Mouse (Mus musculus): Measurements from ENCODE around the gene Pard3b. TPM values are rescaled to one million over a fixed set of nuclear protein-coding genes. Genes with fewer than 3 reads are reported as not detected.

Pard3b gene
- total and polyA plus RNA-seq, 3 experiments: 0.30 to 0.75 (median 0.63) TPM

DNA sequence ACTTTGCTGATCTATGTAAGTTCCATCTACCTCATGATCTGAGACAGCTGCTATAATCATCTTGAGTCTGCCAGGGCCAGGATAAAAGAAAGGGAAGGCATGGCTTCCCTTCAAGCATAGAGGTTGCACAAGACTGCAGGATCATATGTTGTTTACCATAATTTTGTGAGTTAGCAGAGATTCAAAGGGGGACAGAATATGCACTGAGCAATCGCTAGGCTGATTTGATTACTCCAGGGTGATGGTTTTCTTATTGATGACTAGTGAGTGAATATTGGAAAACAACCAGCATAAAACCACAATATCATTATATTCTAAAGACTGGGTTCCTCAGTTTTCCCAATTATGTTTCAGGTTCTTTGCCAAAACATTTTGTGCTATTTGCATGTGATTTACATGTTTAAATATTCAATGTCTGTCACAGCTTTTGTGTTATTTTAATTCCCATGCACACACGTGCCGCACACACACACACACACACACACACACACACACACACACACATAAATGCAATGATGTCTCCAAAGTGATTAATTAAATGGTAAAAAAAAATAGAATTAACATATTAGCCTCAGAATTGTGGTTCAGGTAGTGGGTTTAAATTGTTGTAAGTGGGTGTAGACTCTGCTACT, 187.1 kb downstream of the Pard3b start:
- Histone ChIP-seq H3K79me2 (replicated peaks; ENCODE audit: control insufficient read depth, extremely low read depth, insufficient read depth, poor library complexity, severe bottlenecking) (no peaks in the 10 kb centered on the region), H3K27me3 (replicated peaks) (no peaks in the 10 kb centered on the region), H3K4me1 (ENCODE audit: control insufficient read depth in 1 of 2, insufficient read depth in 2 of 2) (0 out of 4 replicates have a peak, but pooled peaks cover 0 to 3% of the 10 kb centered on the region in 2 experiments), H3K9ac (ENCODE audit: insufficient read depth, low read depth) (no peak overlapping the region), H3K9me3 (replicated peaks; ENCODE audit: low read length) (no peaks in the 10 kb centered on the region), H3K4me3 (replicated peaks in 1 of 3; ENCODE audit: low read depth in 2 of 3, low read length in 2 of 3, poor library complexity in 1 of 3) (no peak overlapping the region), H3K27ac (ENCODE audit: insufficient read depth, low read depth) (no peak overlapping the region), H3K4me2 (ENCODE audit: insufficient read depth, low read depth, poor library complexity, severe bottlenecking) (no peak overlapping the region), H3K36me3 (replicated peaks in 1 of 2; ENCODE audit: control insufficient read depth in 1 of 2, insufficient read depth in 1 of 2, low read length in 1 of 2) (no peaks in the 10 kb centered on the region)
- dilution Hi-C loops (cut with MboI; ENCODE audit: extremely low pct_ligation_motif_present, extremely low pct_unique_long_range_greater_than_20kb, low sequenced_read_pairs) (no loop called here), in situ Hi-C loops (cut with MboI; ENCODE audit: low pct_ligation_motif_present, low pct_unique_long_range_greater_than_20kb, low sequenced_read_pairs) (no loop called here)
- TF ChIP-seq IRF4 (IDR thresholded peaks at IDR 0.05; ENCODE audit: low read depth, low read length): no peak
- DNase-seq (ENCODE audit: extremely low read depth): no peak

DNA sequence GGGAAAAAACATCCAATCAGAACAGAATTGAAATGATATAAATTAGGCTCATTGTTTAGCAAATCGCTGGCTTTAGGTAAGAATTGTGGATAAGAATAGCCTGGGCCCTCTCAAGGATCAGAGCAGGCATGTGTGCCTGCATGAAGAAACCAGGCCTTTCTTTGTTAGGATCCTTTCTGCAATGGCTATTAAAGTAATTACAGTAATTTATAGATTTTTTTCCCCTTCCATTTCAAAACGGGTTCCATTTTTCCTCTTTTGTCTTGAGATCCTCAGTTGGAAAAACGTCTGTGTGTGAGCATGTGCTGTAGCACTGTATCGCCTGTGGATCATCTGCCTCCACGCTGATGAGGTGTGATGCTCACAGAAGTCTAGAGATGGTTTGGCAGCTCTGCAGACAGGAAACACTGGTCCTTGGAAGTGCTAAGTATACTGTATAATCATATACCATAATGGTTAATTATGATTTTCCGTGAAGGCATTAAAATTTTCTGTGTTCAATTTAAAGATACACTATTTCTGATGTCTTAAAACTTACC, 198.5 kb downstream of the Pard3b start:
- H3K36me3 ChIP-seq (replicated peaks in 1 of 2; ENCODE audit: control insufficient read depth in 1 of 2, insufficient read depth in 1 of 2, low read length in 1 of 2): no peaks in the 10 kb centered on the region
- in situ Hi-C loops (cut with MboI; ENCODE audit: low pct_ligation_motif_present, low pct_unique_long_range_greater_than_20kb, low sequenced_read_pairs): no loop called here
- DNase-seq (ENCODE audit: extremely low read depth): no peak
- no peak overlapping the region for H3K9ac ChIP-seq (ENCODE audit: insufficient read depth, low read depth)
- TF ChIP-seq USF2 (conservative IDR thresholded peaks at IDR 0.05; ENCODE audit: low read depth, low read length) (no peak), IRF4 (IDR thresholded peaks at IDR 0.05; ENCODE audit: low read depth, low read length) (no peak), SMC3 (IDR thresholded peaks at IDR 0.05; ENCODE audit: low read depth, low read length) (no peak), BHLHE40 (IDR thresholded peaks at IDR 0.05; ENCODE audit: low read depth, low read length) (no peak), JUN (IDR thresholded peaks at IDR 0.05; ENCODE audit: insufficient read depth, low read depth, low read length) (no peak), SIN3A (IDR thresholded peaks at IDR 0.05; ENCODE audit: low read length) (no peak), USF1 (IDR thresholded peaks at IDR 0.05; ENCODE audit: low read depth, low read length) (no peak), POLR2A (IDR thresholded peaks at IDR 0.05; ENCODE audit: low read depth, low read length) (no peak), RCOR1 (conservative IDR thresholded peaks at IDR 0.05; ENCODE audit: low read depth, low read length) (no peak), ZKSCAN1 (IDR thresholded peaks at IDR 0.05; ENCODE audit: borderline replicate concordance, low read depth, low read length) (no peak), NELFE (IDR thresholded peaks at IDR 0.05; ENCODE audit: low read depth, low read length) (no peak), MYC (IDR thresholded peaks at IDR 0.05; ENCODE audit: low read depth, low read length) (no peak), CHD2 (IDR thresholded peaks at IDR 0.05; ENCODE audit: low read length) (no peak), PAX5 (IDR thresholded peaks at IDR 0.05; ENCODE audit: low read length) (no peak), CHD1 (IDR thresholded peaks at IDR 0.05; ENCODE audit: low read depth, low read length) (no peak), E2F4 (IDR thresholded peaks at IDR 0.05; ENCODE audit: insufficient replicate concordance, low read depth, low read length) (no peak), EP300 (IDR thresholded peaks at IDR 0.05; ENCODE audit: low read length) (no peak), NRF1 (IDR thresholded peaks at IDR 0.05; ENCODE audit: low read depth, low read length) (no peak), CTCF (conservative IDR thresholded peaks at IDR 0.05 in 1 of 2, IDR thresholded peaks at IDR 0.05 in 1 of 2; ENCODE audit: low read depth in 2 of 2, low read length in 2 of 2) (no peak)
- H3K4me2 ChIP-seq (ENCODE audit: insufficient read depth, low read depth, poor library complexity, severe bottlenecking): no peak overlapping the region
- H3K9me3 ChIP-seq (replicated peaks; ENCODE audit: low read length): no peaks in the 10 kb centered on the region
- no peaks in the 10 kb centered on the region for H3K4me1 ChIP-seq (ENCODE audit: control insufficient read depth in 1 of 2, insufficient read depth in 2 of 2)
- no peaks in the 10 kb centered on the region for H3K79me2 ChIP-seq (replicated peaks; ENCODE audit: control insufficient read depth, extremely low read depth, insufficient read depth, poor library complexity, severe bottlenecking)
- H3K27ac ChIP-seq (ENCODE audit: insufficient read depth, low read depth): no peak overlapping the region
- dilution Hi-C loops (cut with MboI; ENCODE audit: extremely low pct_ligation_motif_present, extremely low pct_unique_long_range_greater_than_20kb, low sequenced_read_pairs): no loop called here
- H3K4me3 ChIP-seq (replicated peaks in 1 of 3; ENCODE audit: low read depth in 2 of 3, low read length in 2 of 3, poor library complexity in 1 of 3): no peak overlapping the region
- H3K27me3 ChIP-seq (replicated peaks): no peaks in the 10 kb centered on the region
